Mouse (Mus musculus) embryonic facial prominence, embryonic 12.5 days (tissue): Measurements from ENCODE around the gene Nup107. TPM values are rescaled to one million over a fixed set of nuclear protein-coding genes. Genes with fewer than 3 reads are reported as not detected.
"Not testable (repeated sequence)": the region's sequence is repeated elsewhere in the genome, so short reads cannot be mapped to it uniquely, and the experiment has no call there.

ENCODE experiments used
- ATAC-seq: fragments of 200-750 bp; cut with Nextera tagmentation; 2 replicates; pipeline ENCODE4 v1.8.0; 2017; ENCODE audit not compliant: insufficient number of reproducible peaks, insufficient read depth, low FRiP score, low TSS enrichment
- H3K27ac ChIP-seq: fragments of 300-500 bp; sonication (generic); 2 replicates; pipeline ENCODE4 v1.5.1; 2016; ENCODE audit warnings: mild to moderate bottlenecking
- H3K27me3 ChIP-seq: fragments of 300-500 bp; sonication (generic); 2 replicates; pipeline ENCODE4 v1.6.1; 2016; ENCODE audit warnings: mild to moderate bottlenecking, moderate library complexity
- H3K36me3 ChIP-seq: fragments of 300-500 bp; sonication (generic); 2 replicates; pipeline ENCODE4 v1.6.1; 2016; ENCODE audit warnings: mild to moderate bottlenecking
- H3K4me1 ChIP-seq: fragments of 300-500 bp; sonication (generic); 2 replicates; pipeline ENCODE4 v1.6.1; 2016
- H3K4me2 ChIP-seq: fragments of 300-500 bp; sonication (generic); replicated peaks from 2 replicates; pipeline ENCODE4 v1.6.1; 2016; ENCODE audit warnings: mild to moderate bottlenecking, moderate library complexity
- H3K4me3 ChIP-seq: fragments of 300-500 bp; sonication (generic); 2 replicates; pipeline ENCODE4 v1.5.1; 2016; ENCODE audit warnings: mild to moderate bottlenecking
- H3K9ac ChIP-seq: fragments of 300-500 bp; sonication (generic); 2 replicates; pipeline ENCODE4 v1.6.1; 2016; ENCODE audit warnings: mild to moderate bottlenecking, moderate library complexity
- H3K9me3 ChIP-seq: fragments of 300-500 bp; sonication (generic); 2 replicates; pipeline ENCODE4 v1.6.1; 2016; ENCODE audit warnings: mild to moderate bottlenecking, moderate library complexity
- WGBS: fragments of 180-500 bp; shearing (Covaris S2); methylation state at CpG from one replicate; pipeline ENCODE4 v1.1.7; 2016; 5-methylcytosine and 5-hydroxymethylcytosine counted together
- polyA plus RNA-seq: library from polyadenylated mRNA; unstranded; fragments of >200 nt; fragmentation: Nextera tagmentation; extraction: Ambion mirVana; gene quantifications from 2 replicates; pipeline ENCODE4 v1.2.1, GENCODE M21; 2016

Gene Nup107
- polyA plus RNA-seq, 1 experiment from 2014 or later: 85.3 TPM

GRCm38 (mm10) chr10:117752304-117752821, 40.1 kb downstream of the Nup107 start:
- Histone ChIP-seq H3K9ac (no peak overlapping the region), H3K27ac (no peak overlapping the region), H3K27me3 (no peaks in the 10 kb centered on the region), H3K4me1 (no peaks in the 10 kb centered on the region), H3K9me3 (no peaks in the 10 kb centered on the region), H3K36me3 (peaks cover 69% of the 10 kb centered on the region), H3K4me2 (no peak overlapping the region), H3K4me3 (no peak overlapping the region)
- ATAC-seq: no peak
- 95% methylated on average over 7 of the region's 7 CpGs for WGBS

GRCm38 (mm10) chr10:117751744-117752143, 40.8 kb downstream of the Nup107 start:
- Histone ChIP-seq H3K4me2 (no peak overlapping the region), H3K4me1 (no peaks in the 10 kb centered on the region), H3K9ac (no peak overlapping the region), H3K27ac (no peak overlapping the region), H3K9me3 (no peaks in the 10 kb centered on the region), H3K4me3 (no peak overlapping the region), H3K36me3 (peaks cover 62% of the 10 kb centered on the region), H3K27me3 (no peaks in the 10 kb centered on the region)
- 93% methylated on average over 6 of the region's 6 CpGs for WGBS
- ATAC-seq: no peak

GRCm38 (mm10) chr10:117751282-117751610, 41.3 kb downstream of the Nup107 start:
- WGBS: 95% methylated on average over 14 of the region's 14 CpGs
- H3K27me3 ChIP-seq: no peaks in the 10 kb centered on the region
- H3K27ac ChIP-seq: no peak overlapping the region
- no peak overlapping the region for H3K4me2 ChIP-seq
- H3K4me3 ChIP-seq: no peak overlapping the region
- no peak for ATAC-seq
- H3K4me1 ChIP-seq: no peaks in the 10 kb centered on the region
- H3K36me3 ChIP-seq: peaks cover 57% of the 10 kb centered on the region
- H3K9me3 ChIP-seq: no peaks in the 10 kb centered on the region
- no peak overlapping the region for H3K9ac ChIP-seq

GRCm38 (mm10) chr10:117750529-117751281, 41.8 kb downstream of the Nup107 start:
- WGBS: 97% methylated on average over 5 of the region's 5 CpGs
- ATAC-seq: no peak

GRCm38 (mm10) chr10:117749787-117750343, 42.6 kb downstream of the Nup107 start:
- Histone ChIP-seq H3K36me3 (peaks cover 44% of the 10 kb centered on the region), H3K9me3 (no peaks in the 10 kb centered on the region), H3K9ac (no peak overlapping the region), H3K4me1 (peaks cover 4% of the 10 kb centered on the region; the same call in 1 of the 2 replicates), H3K27ac (no peak overlapping the region), H3K4me3 (no peak overlapping the region), H3K4me2 (no peak overlapping the region), H3K27me3 (no peaks in the 10 kb centered on the region)
- ATAC-seq: no peak
- 93% methylated on average over 14 of the region's 14 CpGs for WGBS

More at GRCm38 (mm10) chr10:117750529-117751281, 41.8 kb downstream of the Nup107 start:
- Histone ChIP-seq H3K9me3 (no peaks in the 10 kb centered on the region), H3K27ac (no peak overlapping the region), H3K4me2 (no peak overlapping the region), H3K9ac (no peak overlapping the region), H3K4me1 (no peaks in the 10 kb centered on the region), H3K27me3 (no peaks in the 10 kb centered on the region), H3K4me3 (no peak overlapping the region), H3K36me3 (peaks cover 52% of the 10 kb centered on the region)

- Histone ChIP-seq H3K4me1 (peaks cover 7% of the 10 kb centered on the region), H3K27ac (no peak overlapping the region), H3K4me3 (no peak overlapping the region), H3K9ac (no peak overlapping the region), H3K9me3 (no peaks in the 10 kb centered on the region), H3K27me3 (no peaks in the 10 kb centered on the region), H3K4me2 (no peak overlapping the region), H3K36me3 (peaks cover 37% of the 10 kb centered on the region)
- WGBS: 91% methylated on average over 10 of the region's 10 CpGs
- no peak for ATAC-seq
Measured at GRCm38 (mm10) chr10:117749050-117749686, 43.3 kb downstream of the Nup107 start.

GRCm38 (mm10) chr10:117748276-117749049, 44.0 kb downstream of the Nup107 start:
- H3K27me3 ChIP-seq: no peaks in the 10 kb centered on the region
- no peak overlapping the region for H3K4me3 ChIP-seq
- no peak overlapping the region for H3K4me2 ChIP-seq
- H3K9ac ChIP-seq: no peak overlapping the region
- no peaks in the 10 kb centered on the region for H3K9me3 ChIP-seq
- no peak for ATAC-seq
- peaks cover 38% of the 10 kb centered on the region for H3K36me3 ChIP-seq
- 0 out of 2 replicates have a peak overlapping the region, but pooled peaks have one; percentile 41 for H3K27ac ChIP-seq
- WGBS: 80% methylated on average over 10 of the region's 10 CpGs
- H3K4me1 ChIP-seq: peaks cover 14% of the 10 kb centered on the region

- H3K4me2 ChIP-seq: no peak overlapping the region
- no peak overlapping the region for H3K27ac ChIP-seq
- WGBS: 83% methylated on average over 7 of the region's 7 CpGs
- H3K27me3 ChIP-seq: no peaks in the 10 kb centered on the region
- ATAC-seq: no peak
- H3K36me3 ChIP-seq: peaks cover 33% of the 10 kb centered on the region
- peaks cover 14% of the 10 kb centered on the region for H3K4me1 ChIP-seq
- H3K9me3 ChIP-seq: no peaks in the 10 kb centered on the region
- H3K9ac ChIP-seq: no peak overlapping the region
- H3K4me3 ChIP-seq: no peak overlapping the region
Measured at GRCm38 (mm10) chr10:117747711-117748110, 44.8 kb downstream of the Nup107 start.

GRCm38 (mm10) chr10:117746297-117746883, 46.1 kb downstream of the Nup107 start, which contains the start of gene Slc35e3:
Gene Slc35e3, minus strand, starts transcription at chr10:117746365.
- Histone ChIP-seq H3K27me3 (no peaks in the 10 kb centered on the region), H3K4me1 (peaks cover 20% of the 10 kb centered on the region), H3K4me3 (peak within 1 kb of the TSS; percentile 54), H3K27ac (peak within 1 kb of the TSS; percentile 73; the same call in 1 of the 2 replicates), H3K9me3 (no peaks in the 10 kb centered on the region), H3K4me2 (peak within 1 kb of the TSS; percentile 82), H3K9ac (peak within 1 kb of the TSS; percentile 65), H3K36me3 (peaks cover 25% of the 10 kb centered on the region)
- WGBS: 13% methylated on average over 46 of the region's 46 CpGs
- peak; percentile 93 for ATAC-seq

- H3K36me3 ChIP-seq: peaks cover 18% of the 10 kb centered on the region
- under 1% methylated on average over 21 of the region's 46 CpGs for WGBS
- peak; percentile 38; the same call in 1 of the 2 replicates for ATAC-seq
- not testable (repeated sequence) for H3K27me3 ChIP-seq, H3K9me3 ChIP-seq, H3K27ac ChIP-seq
- peaks cover 25% of the 10 kb centered on the region for H3K4me1 ChIP-seq
- H3K4me2 ChIP-seq: peak overlapping the region; percentile 82
- peak overlapping the region; percentile 65 for H3K9ac ChIP-seq
- peak overlapping the region; percentile 54 for H3K4me3 ChIP-seq
Measured at GRCm38 (mm10) chr10:117745570-117746296, 46.8 kb downstream of the Nup107 start.
